Mouse (Mus musculus) bone marrow macrophage, adult 2 months (primary cell): ENCODE results near the gene Il13.

Experiments used
- CTCF ChIP-seq: IDR thresholded peaks from 2 replicates; pipeline ENCODE4 v1.5.1; 2012; ENCODE audit warnings: low read depth, mild to moderate bottlenecking, low read length, moderate library complexity
- POLR2A ChIP-seq: IDR thresholded peaks from 2 replicates; pipeline ENCODE4 v1.6.1; 2012; ENCODE audit warnings: mild to moderate bottlenecking, low read depth, low read length, borderline replicate concordance

GRCm38 (mm10) chr11:53656558-53657202 lies 22.2 kb upstream of the Il13 start:
- TF ChIP-seq CTCF: no peak
- TF ChIP-seq POLR2A: no peak
